Mouse (Mus musculus) liver, postnatal 0 days (tissue): ENCODE results near the gene Abcc1.

Experiments used
- CTCF ChIP-seq: sonication (generic); IDR thresholded peaks from 2 replicates; pipeline ENCODE4 v1.5.1; 2016; ENCODE audit warnings: antibody characterized with exemption, low read depth
- EP300 ChIP-seq: IDR thresholded peaks from 2 replicates; pipeline ENCODE4 v1.6.1; 2016; ENCODE audit warnings: antibody characterized with exemption, low read depth, mild to moderate bottlenecking

DNA sequence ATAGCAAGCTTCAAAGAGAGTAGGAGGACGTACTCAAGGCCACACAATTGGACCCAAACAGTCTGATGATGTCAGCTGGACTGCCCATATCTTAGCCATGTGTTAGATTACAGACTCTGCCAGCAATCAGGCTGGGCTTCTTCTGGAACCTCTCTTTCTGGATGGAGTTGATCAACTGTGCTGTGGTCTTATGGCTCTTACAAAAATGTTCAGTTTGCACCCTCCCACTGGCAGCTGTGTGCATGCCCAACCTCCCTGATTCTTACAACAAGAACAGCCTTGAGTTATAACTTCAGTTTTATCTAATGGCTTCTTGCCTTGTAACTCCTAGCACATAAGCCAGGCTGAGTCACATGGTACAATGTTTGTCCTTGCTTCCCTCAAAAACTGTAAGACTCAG lies 33.2 kb upstream of the Abcc1 start:
- TF ChIP-seq EP300 (no peak), CTCF (no peak)
